ENCODE assay signal across 28 mouse cellular contexts in genomic region chr9:65799770-65800169, GRCm38 (mm10). TPM values are rescaled to one million over a fixed set of nuclear protein-coding genes. Genes with fewer than 3 reads are reported as not detected.
DNase-seq lines count a peak whose midpoint lies in the region; ATAC-seq lines count a peak whose summit lies in the region.
"Had no signal": no experiment of that assay in that cellular context is flagged by ENCODE, and none has a peak within 500 bp of the region (broad histone marks: within the 10 kb centered on the region; RNA-seq: fewer than 3 reads in every experiment).

No protein-coding gene starts in this region.

- no peak overlapping the region for H3K4me3 ChIP-seq in heart, embryonic 14.5 days (ENCODE audit: control insufficient read depth in 1 of 2, insufficient read depth in 1 of 2, low read depth in 1 of 2, low read length in 2 of 2)
- H3K4me3 ChIP-seq in heart, embryonic 10.5 days, result no peak overlapping the region
- no peak overlapping the region for H3K4me3 ChIP-seq in midbrain, embryonic 14.5 days (replicated peaks; ENCODE audit: low read depth, low read length)
- no peak overlapping the region for H3K4me3 ChIP-seq in forebrain, embryonic 14.5 days (ENCODE audit: low read depth, low read length)
- H3K4me3 ChIP-seq: embryonic facial prominence, embryonic 13.5 days; forebrain, embryonic 10.5 days; heart, adult 2 months; heart, embryonic 15.5 days; left cerebral cortex, adult 2 months; limb, embryonic 12.5 days; liver, embryonic 15.5 days; myocyte; neural tube, embryonic 13.5 days; stomach, embryonic 15.5 days had no signal

- no peaks in the 10 kb centered on the region for H3K9me3 ChIP-seq in heart, embryonic 14.5 days (ENCODE audit: control insufficient read depth, low read length)
- no peaks in the 10 kb centered on the region for H3K9me3 ChIP-seq in heart, embryonic 10.5 days
- no peaks in the 10 kb centered on the region for H3K9me3 ChIP-seq in midbrain, embryonic 14.5 days (ENCODE audit: control insufficient read depth, low read length)
- no peaks in the 10 kb centered on the region for H3K9me3 ChIP-seq in forebrain, embryonic 14.5 days (replicated peaks; ENCODE audit: control insufficient read depth, low read length)
- H3K9me3 ChIP-seq: embryonic facial prominence, embryonic 13.5 days; forebrain, embryonic 10.5 days; heart, embryonic 15.5 days; limb, embryonic 12.5 days; liver, embryonic 15.5 days; neural tube, embryonic 13.5 days; stomach, embryonic 15.5 days had no signal

- WGBS in heart, embryonic 14.5 days, result 62% methylated on average over 4 of the region's 4 CpGs
- WGBS in heart, embryonic 10.5 days, result 77% methylated on average over 4 of the region's 4 CpGs
- WGBS in midbrain, embryonic 14.5 days, result 80% methylated on average over 4 of the region's 4 CpGs
- WGBS in forebrain, embryonic 14.5 days, result 79% methylated on average over 4 of the region's 4 CpGs

- no peak overlapping the region for H3K27ac ChIP-seq in heart, embryonic 14.5 days (replicated peaks in 1 of 2; ENCODE audit: control insufficient read depth in 1 of 2, insufficient read depth in 1 of 2, low read depth in 2 of 2, low read length in 2 of 2)
- no peak overlapping the region for H3K27ac ChIP-seq in heart, embryonic 10.5 days
- no peak overlapping the region for H3K27ac ChIP-seq in midbrain, embryonic 14.5 days (replicated peaks; ENCODE audit: low read depth, low read length)
- no peak overlapping the region for H3K27ac ChIP-seq in forebrain, embryonic 14.5 days (ENCODE audit: low read depth, low read length)
- H3K27ac ChIP-seq: embryonic facial prominence, embryonic 13.5 days; forebrain, embryonic 10.5 days; heart, adult 2 months; heart, embryonic 15.5 days; hindbrain, embryonic 14.5 days; left cerebral cortex, adult 2 months; limb, embryonic 12.5 days; liver, embryonic 15.5 days; neural tube, embryonic 13.5 days; stomach, embryonic 15.5 days had no signal

- H3K36me3 ChIP-seq in heart, embryonic 14.5 days (ENCODE audit: control insufficient read depth, insufficient read depth, low read length), result peaks cover 3% of the 10 kb centered on the region
- H3K36me3 ChIP-seq in heart, embryonic 10.5 days, result peaks cover 5% of the 10 kb centered on the region
- H3K36me3 ChIP-seq in midbrain, embryonic 14.5 days (ENCODE audit: control insufficient read depth, insufficient read depth, low read length), result peaks cover 5% of the 10 kb centered on the region; the same call in 1 of the 2 replicates
- H3K36me3 ChIP-seq in forebrain, embryonic 14.5 days (ENCODE audit: control insufficient read depth, insufficient read depth, low read length), result peaks cover 5% of the 10 kb centered on the region
- H3K36me3 ChIP-seq: heart, embryonic 15.5 days; stomach, embryonic 15.5 days had no signal

- H3K4me2 ChIP-seq in heart, embryonic 14.5 days (ENCODE audit: low read length), result no peak overlapping the region
- H3K4me2 ChIP-seq in midbrain, embryonic 14.5 days (ENCODE audit: low read length), result no peak overlapping the region
- H3K4me2 ChIP-seq in forebrain, embryonic 14.5 days (ENCODE audit: low read length), result no peak overlapping the region
- H3K4me2 ChIP-seq: embryonic facial prominence, embryonic 13.5 days; heart, embryonic 15.5 days; hindbrain, embryonic 14.5 days; limb, embryonic 12.5 days; liver, embryonic 15.5 days; midbrain, embryonic 11.5 days; neural tube, embryonic 13.5 days; stomach, embryonic 15.5 days had no signal

- no peak for DNase-seq in heart, embryonic 10.5 days (ENCODE audit: low spot score)
- peak; percentile 76 for DNase-seq in brain, adult 2 months (ENCODE audit: low read depth, low spot score)
- peak; percentile 26 for DNase-seq in cerebellum, adult 11 months
- peak; percentile 53 for DNase-seq in cerebellum, adult 9-11 months
- DNase-seq in midbrain, embryonic 14.5 days, result no peak
- DNase-seq in forebrain, embryonic 14.5 days (ENCODE audit: low spot score), result no peak
- DNase-seq: adrenal gland, postnatal 25 days; heart, adult 2 months; kidney, adult 11 months; kidney, postnatal 14 days; lung, postnatal 36 days; retina, postnatal 1 day; right cerebral cortex, postnatal 14 days; thymus, postnatal 14 days had no signal

- ATAC-seq in heart, embryonic 14.5 days (ENCODE audit: insufficient number of reproducible peaks, insufficient read depth, low FRiP score, low read depth), result no peak
- ATAC-seq in midbrain, embryonic 14.5 days (ENCODE audit: low FRiP score, low TSS enrichment), result no peak
- no peak for ATAC-seq in forebrain, embryonic 14.5 days
- ATAC-seq: CD4-positive, CD25-positive, alpha-beta regulatory T cell, adult 4 months; inflammation-experienced regulatory T-cells, adult 6 months had no signal

- peak overlapping the region; percentile 17; the same call in 1 of the 2 replicates for H3K9ac ChIP-seq in heart, embryonic 14.5 days (ENCODE audit: low read length)
- H3K9ac ChIP-seq in midbrain, embryonic 14.5 days (replicated peaks; ENCODE audit: low read length), result no peak overlapping the region
- H3K9ac ChIP-seq in forebrain, embryonic 14.5 days (ENCODE audit: low read length), result no peak overlapping the region
- H3K9ac ChIP-seq: embryonic facial prominence, embryonic 13.5 days; heart, embryonic 15.5 days; hindbrain, embryonic 14.5 days; limb, embryonic 12.5 days; liver, embryonic 15.5 days; neural tube, embryonic 13.5 days; stomach, embryonic 15.5 days had no signal

- peaks cover 5 to 39% of the 10 kb centered on the region in 2 experiments for H3K4me1 ChIP-seq in heart, embryonic 14.5 days (ENCODE audit: control insufficient read depth in 2 of 2, insufficient read depth in 2 of 2, low read length in 2 of 2)
- H3K4me1 ChIP-seq in heart, embryonic 10.5 days, result peaks cover 25% of the 10 kb centered on the region
- H3K4me1 ChIP-seq in midbrain, embryonic 14.5 days (ENCODE audit: control insufficient read depth, insufficient read depth, low read length), result 0 out of 2 replicates have a peak, but pooled peaks cover 1% of the 10 kb centered on the region
- no peaks in the 10 kb centered on the region; the same call in 1 of the 2 replicates for H3K4me1 ChIP-seq in forebrain, embryonic 14.5 days (ENCODE audit: control insufficient read depth, insufficient read depth, low read length)
- H3K4me1 ChIP-seq: stomach, embryonic 15.5 days had no signal

- H3K27me3 ChIP-seq in heart, embryonic 14.5 days (ENCODE audit: control insufficient read depth, insufficient read depth, low read length), result no peaks in the 10 kb centered on the region
- no peaks in the 10 kb centered on the region for H3K27me3 ChIP-seq in heart, embryonic 10.5 days (ENCODE audit: insufficient read depth, poor library complexity, severe bottlenecking)
- no peaks in the 10 kb centered on the region for H3K27me3 ChIP-seq in midbrain, embryonic 14.5 days (ENCODE audit: control insufficient read depth, insufficient read depth, low read length)
- H3K27me3 ChIP-seq in forebrain, embryonic 14.5 days (replicated peaks; ENCODE audit: control insufficient read depth, insufficient read depth, low read length), result no peaks in the 10 kb centered on the region
- H3K27me3 ChIP-seq: embryonic facial prominence, embryonic 13.5 days; heart, embryonic 15.5 days; limb, embryonic 12.5 days; liver, embryonic 15.5 days; neural tube, embryonic 13.5 days; stomach, embryonic 15.5 days had no signal

RNA-seq across cellular contexts. Expression of gene Zfp609, which starts 27.6 kb away (rescaled TPM):
- polyA plus RNA-seq in heart, embryonic 14.5 days (2014; fragmentation: Nextera tagmentation; extraction: Ambion mirVana), result 6.1 and 6.6 TPM in 2 replicates
- 5.8 and 7.7 TPM in 2 replicates for polyA plus RNA-seq in heart, embryonic 10.5 days (2016; fragmentation: Nextera tagmentation; extraction: Ambion mirVana)
- polyA plus RNA-seq in midbrain, embryonic 14.5 days (2014; fragmentation: Nextera tagmentation; extraction: Ambion mirVana), result 9.2 and 10.2 TPM in 2 replicates
- polyA plus RNA-seq in forebrain, embryonic 14.5 days (2014; fragmentation: Nextera tagmentation; extraction: Ambion mirVana), result 7.4 and 8.8 TPM in 2 replicates

Comparison
In these comparisons a context has a peak if more than half of its experiments do, and no peak if none do; other contexts are left out.
1. DNase-seq: peak in brain, adult 2 months (single experiment), cerebellum, adult 11 months (single experiment) and cerebellum, adult 9-11 months (single experiment); none in heart, embryonic 10.5 days (single experiment), midbrain, embryonic 14.5 days (single experiment) and forebrain, embryonic 14.5 days (single experiment).